Mouse (Mus musculus) c-Kit-positive CD71-positive TER-119-negative erythroid progenitor cells, embryonic 14.5 days (primary cell): ENCODE data around the gene Psg19.

Experiments
- DNase-seq: peaks from one replicate; pipeline ENCODE4 v3.0.0-alpha.2; 2013; ENCODE audit warnings: low read depth

Gene Psg19

DNA sequence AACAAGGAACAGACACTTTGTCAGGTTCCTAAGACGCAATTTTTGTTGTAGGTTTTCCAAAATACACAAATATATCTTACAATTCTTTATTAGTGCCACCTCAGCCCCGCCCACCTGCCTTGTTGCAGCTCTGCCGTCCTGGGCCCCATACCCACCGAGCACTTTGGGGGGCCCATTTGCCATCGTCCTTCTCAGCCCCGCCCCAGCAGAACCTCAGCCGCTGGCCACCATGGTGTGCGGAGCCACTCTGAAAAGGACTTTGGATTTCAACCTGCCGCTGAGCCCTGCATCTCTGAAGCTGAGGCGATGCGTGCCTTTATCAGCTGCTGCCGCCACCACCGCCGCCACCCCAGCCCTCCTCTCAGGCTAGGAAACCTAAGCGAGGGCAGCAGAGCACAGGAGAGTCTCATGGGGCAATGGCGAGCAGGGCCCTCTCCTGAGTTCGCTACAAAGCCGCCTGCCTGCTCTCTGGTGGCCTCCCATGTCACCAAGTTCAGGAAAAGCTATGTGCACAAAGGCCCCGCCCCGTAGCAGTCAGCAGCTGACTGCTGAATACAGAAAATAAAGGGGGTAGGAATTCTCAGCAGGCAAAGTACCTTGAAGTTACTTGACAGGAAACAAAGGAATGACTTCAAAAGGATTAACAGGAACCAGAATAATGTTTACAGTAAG lies 52.0 kb downstream of the Psg19 start:
- DNase-seq: no peak
